In the genomic region with DNA sequence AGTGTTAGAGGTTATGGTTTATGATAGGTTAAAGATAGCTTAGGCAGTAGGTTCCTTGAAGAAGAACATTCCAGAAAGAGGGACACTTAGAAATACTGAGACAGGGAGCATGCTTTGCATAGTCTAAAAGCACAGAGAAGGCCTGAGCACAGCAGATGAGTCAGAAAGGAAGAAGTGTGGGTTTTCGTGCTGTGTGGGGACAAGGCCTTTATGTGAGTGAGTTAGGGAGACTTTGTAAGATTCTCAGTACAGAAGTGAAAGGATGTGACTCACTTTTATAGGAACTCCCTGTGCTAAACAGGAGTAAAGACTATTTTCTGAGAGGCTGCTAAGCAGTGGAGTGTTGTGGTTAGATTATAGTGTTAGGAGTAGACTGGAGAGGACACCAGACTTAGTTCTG, we compare ENCODE assay signal across 8 mouse cellular contexts. TPM values are rescaled to one million over a fixed set of nuclear protein-coding genes. Genes with fewer than 3 reads are reported as not detected.
DNase-seq lines count a peak whose midpoint lies in the region; ATAC-seq and TF ChIP-seq lines count a peak whose summit lies in the region.

No protein-coding gene starts in this region.

- DNase-seq in left cerebral cortex, adult 18-20 months (ENCODE audit: low spot score in 2 of 2), result peak; percentile 37 to 41
- no peak for DNase-seq in left cerebral cortex, postnatal 4 days
- DNase-seq in adrenal gland, postnatal 36 days, result peak; percentile 29 to 38
- no peak for DNase-seq in liver, embryonic 14.5 days (ENCODE audit: low read depth in 3 of 3, low spot score in 3 of 3)
- no peak for DNase-seq in spleen, postnatal 14 days (ENCODE audit: low spot score in 2 of 2)

- peak overlapping the region; percentile 84; the same call in 1 of the 2 replicates for H3K4me3 ChIP-seq in E14TG2a.4 (replicated peaks; ENCODE audit: low read length)
- H3K4me3 ChIP-seq in heart, embryonic 13.5 days, result peak overlapping the region; percentile 90
- H3K4me3 ChIP-seq in liver, embryonic 14.5 days (ENCODE audit: insufficient read depth in 1 of 2, low read depth in 2 of 2, low read length in 2 of 2), result peak overlapping the region in 1 of 2 experiments; percentile 95; a peak in 2 of 4 replicates
- H3K4me3 ChIP-seq in stomach, embryonic 14.5 days (ENCODE audit: low read depth, low read length), result peak overlapping the region; percentile 79

- peak overlapping the region; percentile 89 for H3K4me2 ChIP-seq in heart, embryonic 13.5 days
- H3K4me2 ChIP-seq in liver, embryonic 14.5 days (ENCODE audit: low read depth), result peak overlapping the region; percentile 89
- peak overlapping the region; percentile 62 for H3K4me2 ChIP-seq in stomach, embryonic 14.5 days (replicated peaks; ENCODE audit: low read depth, low read length)

- intact Hi-C loops in left cerebral cortex, postnatal 4 days (cut with DNase I), result loop anchor here (10.0 kb wide), 1 partner anchor 101 kb away; the partner anchor contains the start of gene Spata5

- no peak for ATAC-seq in heart, embryonic 13.5 days (ENCODE audit: extremely low read depth, insufficient number of reproducible peaks, low FRiP score, low TSS enrichment)
- no peak for ATAC-seq in liver, embryonic 14.5 days (ENCODE audit: insufficient read depth)
- ATAC-seq in stomach, embryonic 14.5 days (ENCODE audit: insufficient number of reproducible peaks, insufficient read depth, low FRiP score, low read depth), result no peak

- TF ChIP-seq CTCF in E14TG2a.4 (conservative IDR thresholded peaks at IDR 0.05; ENCODE audit: low read length), result no peak
- no peak for TF ChIP-seq CTCF in liver, embryonic 14.5 days (IDR thresholded peaks at IDR 0.05; ENCODE audit: low read depth)

- H3K36me3 ChIP-seq in E14TG2a.4 (ENCODE audit: insufficient read depth, low read length), result 0 out of 2 replicates have a peak, but pooled peaks cover 4% of the 10 kb centered on the region
- no peaks in the 10 kb centered on the region for H3K36me3 ChIP-seq in heart, embryonic 13.5 days
- no peaks in the 10 kb centered on the region for H3K36me3 ChIP-seq in liver, embryonic 14.5 days (replicated peaks; ENCODE audit: control insufficient read depth, insufficient read depth, low read depth)
- H3K36me3 ChIP-seq in stomach, embryonic 14.5 days (ENCODE audit: control insufficient read depth, insufficient read depth, low read length), result no peaks in the 10 kb centered on the region

- peak overlapping the region; percentile 90 for H3K9ac ChIP-seq in heart, embryonic 13.5 days
- peak overlapping the region; percentile 29; the same call in 1 of the 2 replicates for H3K9ac ChIP-seq in liver, embryonic 14.5 days (replicated peaks)
- no peak overlapping the region for H3K9ac ChIP-seq in stomach, embryonic 14.5 days (replicated peaks; ENCODE audit: low read depth, low read length)

- 18% methylated on average over 1 of the region's 1 CpGs for WGBS in heart, embryonic 13.5 days
- 16% methylated on average over 1 of the region's 1 CpGs for WGBS in liver, embryonic 14.5 days (ENCODE audit: insufficient replicate concordance)
- 29% methylated on average over 1 of the region's 1 CpGs for WGBS in stomach, embryonic 14.5 days

- no peak for TF ChIP-seq EP300 in liver, embryonic 14.5 days (IDR thresholded peaks at IDR 0.05; ENCODE audit: low read depth)

- H3K4me1 ChIP-seq in E14TG2a.4 (replicated peaks; ENCODE audit: low read depth, low read length), result peaks cover 6% of the 10 kb centered on the region
- peaks cover 15% of the 10 kb centered on the region for H3K4me1 ChIP-seq in heart, embryonic 13.5 days
- H3K4me1 ChIP-seq in liver, embryonic 14.5 days (replicated peaks; ENCODE audit: control insufficient read depth in 2 of 2, insufficient read depth in 2 of 2, low read length in 1 of 2), result peaks cover 9 to 12% of the 10 kb centered on the region in 2 experiments
- 0 out of 2 replicates have a peak, but pooled peaks cover 3% of the 10 kb centered on the region for H3K4me1 ChIP-seq in stomach, embryonic 14.5 days (ENCODE audit: control insufficient read depth, insufficient read depth, low read length)

- H3K27ac ChIP-seq in heart, embryonic 13.5 days (replicated peaks), result peak overlapping the region; percentile 32
- no peak overlapping the region; the same call in 1 of the 2 replicates for H3K27ac ChIP-seq in liver, embryonic 14.5 days
- H3K27ac ChIP-seq in stomach, embryonic 14.5 days (ENCODE audit: low read length), result no peak overlapping the region

- H3K27me3 ChIP-seq in E14TG2a.4 (ENCODE audit: insufficient read depth, low read length), result peaks cover 2% of the 10 kb centered on the region; the same call in 1 of the 2 replicates
- no peaks in the 10 kb centered on the region for H3K27me3 ChIP-seq in heart, embryonic 13.5 days (replicated peaks)
- no peaks in the 10 kb centered on the region for H3K27me3 ChIP-seq in liver, embryonic 14.5 days (ENCODE audit: control insufficient read depth, insufficient read depth, low read length)
- H3K27me3 ChIP-seq in stomach, embryonic 14.5 days (ENCODE audit: control insufficient read depth, insufficient read depth, low read length), result no peaks in the 10 kb centered on the region

- H3K9me3 ChIP-seq in E14TG2a.4 (ENCODE audit: low read length), result no peaks in the 10 kb centered on the region
- no peaks in the 10 kb centered on the region for H3K9me3 ChIP-seq in heart, embryonic 13.5 days
- no peaks in the 10 kb centered on the region for H3K9me3 ChIP-seq in liver, embryonic 14.5 days (ENCODE audit: control insufficient read depth, low read length)
- no peaks in the 10 kb centered on the region for H3K9me3 ChIP-seq in stomach, embryonic 14.5 days (ENCODE audit: control insufficient read depth, low read depth, low read length)

RNA-seq across cellular contexts. Expression of gene Cetn4, which starts 0.9 kb away (rescaled TPM):
- 10 to 100 TPM; 10.2 to 10.7 TPM for total RNA-seq in left cerebral cortex, adult 18-20 months (2021)
- 1 to 10 TPM; 2.8 to 3.6 TPM for total RNA-seq in left cerebral cortex, postnatal 4 days (2021)
- total RNA-seq in adrenal gland, postnatal 36 days (2021), result 1 to 10 TPM; 3.3 to 7.0 TPM
- 1.2 and 1.3 TPM in 2 replicates for polyA plus RNA-seq in heart, embryonic 13.5 days (2015; fragmentation: Nextera tagmentation; extraction: Ambion mirVana)
- 0.70 and 1.6 TPM in 2 replicates for polyA plus RNA-seq in liver, embryonic 14.5 days (2012; rRNA removed)
- polyA plus RNA-seq in liver, embryonic 14.5 days (2014; fragmentation: Nextera tagmentation; extraction: Ambion mirVana), result 1.6 and 1.9 TPM in 2 replicates
- 2.0 and 2.3 TPM in 2 replicates for polyA plus RNA-seq in stomach, embryonic 14.5 days (2014; fragmentation: Nextera tagmentation; extraction: Ambion mirVana)

RNA-seq across cellular contexts. Expression of gene Bbs12, which starts 1.0 kb away (rescaled TPM):
- total RNA-seq in left cerebral cortex, adult 18-20 months (2021), result 1 to 10 TPM; 4.1 to 5.2 TPM
- total RNA-seq in left cerebral cortex, postnatal 4 days (2021), result 1 to 10 TPM; 5.9 to 6.3 TPM
- 1 to 10 TPM; 5.1 to 5.5 TPM for total RNA-seq in adrenal gland, postnatal 36 days (2021)
- 4.9 and 5.0 TPM in 2 replicates for polyA plus RNA-seq in heart, embryonic 13.5 days (2015; fragmentation: Nextera tagmentation; extraction: Ambion mirVana)
- polyA plus RNA-seq in liver, embryonic 14.5 days (2012; rRNA removed), result 1.7 and 2.2 TPM in 2 replicates
- polyA plus RNA-seq in liver, embryonic 14.5 days (2014; fragmentation: Nextera tagmentation; extraction: Ambion mirVana), result 4.4 and 4.8 TPM in 2 replicates
- 8.1 and 9.2 TPM in 2 replicates for polyA plus RNA-seq in stomach, embryonic 14.5 days (2014; fragmentation: Nextera tagmentation; extraction: Ambion mirVana)

RNA-seq across cellular contexts. Expression of gene Fgf2, which starts 34.8 kb away (rescaled TPM):
- 1 to 10 TPM; 4.6 to 5.6 TPM for total RNA-seq in left cerebral cortex, adult 18-20 months (2021)
- 1 to 10 TPM; 1.6 to 2.3 TPM for total RNA-seq in left cerebral cortex, postnatal 4 days (2021)
- total RNA-seq in adrenal gland, postnatal 36 days (2021), result 1 to 10 TPM; 3.0 to 7.0 TPM
- 0.94 and 1.2 TPM in 2 replicates for polyA plus RNA-seq in heart, embryonic 13.5 days (2015; fragmentation: Nextera tagmentation; extraction: Ambion mirVana)
- polyA plus RNA-seq in liver, embryonic 14.5 days (2012; rRNA removed), result 0.03 and 0.06 TPM in 2 replicates
- polyA plus RNA-seq in liver, embryonic 14.5 days (2014; fragmentation: Nextera tagmentation; extraction: Ambion mirVana), result 0.13 and 0.14 TPM in 2 replicates
- 2.4 and 3.1 TPM in 2 replicates for polyA plus RNA-seq in stomach, embryonic 14.5 days (2014; fragmentation: Nextera tagmentation; extraction: Ambion mirVana)

Comparison
In these comparisons a context has a peak if more than half of its experiments do, and no peak if none do; other contexts are left out.
1. DNase-seq: peak in left cerebral cortex, adult 18-20 months (2 of 2) and adrenal gland, postnatal 36 days (2 of 2); none in left cerebral cortex, postnatal 4 days (single experiment), liver, embryonic 14.5 days (0 of 3) and spleen, postnatal 14 days (0 of 2).
2. Peak in every context shown above with its lines, with median percentiles within 50 percentile points of each other: H3K4me2 ChIP-seq.